Mouse (Mus musculus): ENCODE results near the gene Pgm3. TPM values are rescaled to one million over a fixed set of nuclear protein-coding genes. Genes with fewer than 3 reads are reported as not detected.

Pgm3 gene
- polyA plus RNA-seq, 1 experiment from 2014 or later = 49.1 TPM

DNA sequence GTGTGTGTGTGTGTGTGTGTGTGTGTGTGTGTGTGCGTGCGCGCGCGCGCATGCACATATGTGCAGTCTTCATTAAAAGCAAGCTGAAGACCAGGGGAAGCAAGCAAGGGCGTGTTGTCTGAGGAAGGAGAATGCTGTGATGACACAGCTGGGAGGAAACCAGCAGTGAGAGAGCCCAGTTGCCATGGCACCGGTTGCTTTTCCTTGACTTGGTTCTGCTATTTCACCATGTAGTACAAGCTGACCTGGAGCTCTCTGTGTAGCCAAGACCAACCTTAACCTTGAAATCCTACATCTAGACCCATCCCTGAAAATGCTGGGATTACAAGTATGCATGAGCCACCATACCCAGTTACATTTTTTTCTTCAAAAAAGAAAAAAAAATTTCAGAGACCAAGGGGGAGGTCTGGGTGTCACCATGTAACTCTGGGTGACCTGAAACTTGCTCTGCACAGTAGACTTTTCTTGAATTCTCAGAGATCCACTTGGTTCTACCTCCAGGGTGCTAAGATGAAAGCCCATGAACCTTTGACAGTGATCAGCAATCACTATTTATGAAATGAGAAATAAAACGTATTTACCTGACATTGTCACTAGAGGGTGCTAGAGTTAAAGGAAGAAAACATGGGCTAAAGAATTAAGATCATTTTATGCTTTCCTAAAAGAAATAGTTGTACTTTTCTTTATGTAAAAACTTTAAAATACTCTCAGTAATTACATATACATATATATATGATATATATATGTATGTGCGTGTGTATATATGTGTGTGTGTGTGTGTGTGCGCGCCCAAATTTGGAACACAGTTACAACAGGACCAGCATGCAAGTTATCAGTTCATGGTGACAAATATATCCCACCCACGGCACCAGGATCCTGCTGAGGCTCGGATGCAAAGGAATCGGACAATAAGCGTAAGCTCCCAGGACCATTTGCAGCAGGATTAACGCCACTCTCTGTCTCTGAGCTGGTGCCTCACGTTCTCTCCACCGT lies 21.3 kb upstream of the Pgm3 start:
- 73% methylated on average over 19 of the region's 19 CpGs for WGBS
- no peaks in the 10 kb centered on the region for H3K4me1 ChIP-seq (ENCODE audit: control insufficient read depth, insufficient read depth, low read length)
- peak; percentile 17; the same call in 1 of the 2 replicates for ATAC-seq
- no peak overlapping the region for H3K27ac ChIP-seq (ENCODE audit: low read length)
- H3K9ac ChIP-seq (ENCODE audit: low read depth, low read length) = no peak overlapping the region
- H3K9me3 ChIP-seq (ENCODE audit: control insufficient read depth, low read length) = 0 out of 2 replicates have a peak, but pooled peaks cover 3% of the 10 kb centered on the region
- no peaks in the 10 kb centered on the region for H3K27me3 ChIP-seq (replicated peaks; ENCODE audit: control insufficient read depth, insufficient read depth, low read length)
- no peak overlapping the region for H3K4me3 ChIP-seq (ENCODE audit: low read length)
- H3K36me3 ChIP-seq (ENCODE audit: control insufficient read depth, insufficient read depth, low read length) = no peaks in the 10 kb centered on the region
- H3K4me2 ChIP-seq (ENCODE audit: low read depth, low read length) = no peak overlapping the region

DNA sequence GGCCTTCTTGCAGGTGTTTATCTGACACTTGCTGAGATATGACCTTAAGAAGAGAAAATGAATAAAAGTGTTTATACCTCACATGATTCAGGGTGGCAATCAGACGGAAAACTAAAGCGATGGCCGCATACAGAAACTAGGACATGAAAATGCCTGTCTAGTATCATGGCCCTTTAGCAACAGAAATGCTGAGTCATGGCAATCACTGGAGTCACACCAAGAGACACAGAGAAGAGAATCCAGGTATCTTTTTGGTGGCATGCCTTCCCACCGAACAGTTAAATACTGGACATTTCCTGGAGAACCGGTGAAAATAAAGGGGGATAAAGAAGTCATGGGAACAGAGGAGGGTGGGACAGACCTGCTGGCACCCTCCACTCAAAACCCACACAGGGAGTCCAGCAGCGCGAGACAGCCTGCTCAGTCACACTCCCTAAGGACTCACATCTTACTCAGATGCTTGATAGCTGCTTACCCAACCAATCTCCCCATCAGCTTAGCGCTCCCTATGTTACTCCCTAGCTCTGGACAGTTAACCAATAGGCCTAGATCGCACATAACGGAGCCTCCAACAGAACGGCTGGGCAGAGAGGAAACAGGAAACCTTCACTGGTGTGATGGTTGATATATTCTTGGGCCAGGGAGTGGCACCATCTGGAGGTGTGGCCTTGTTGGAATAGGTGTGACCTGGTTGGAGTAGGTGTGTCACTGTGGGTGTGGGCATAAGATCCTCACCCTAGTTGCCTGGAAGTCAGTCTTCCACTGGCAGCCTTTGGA lies 15.6 kb upstream of the Pgm3 start:
- no peaks in the 10 kb centered on the region for H3K4me1 ChIP-seq (ENCODE audit: control insufficient read depth, insufficient read depth, low read length)
- H3K4me3 ChIP-seq (ENCODE audit: low read length) = no peak overlapping the region
- no peaks in the 10 kb centered on the region for H3K36me3 ChIP-seq (ENCODE audit: control insufficient read depth, insufficient read depth, low read length)
- 0 out of 2 replicates have a peak, but pooled peaks cover 3% of the 10 kb centered on the region for H3K9me3 ChIP-seq (ENCODE audit: control insufficient read depth, low read length)
- no peaks in the 10 kb centered on the region for H3K27me3 ChIP-seq (replicated peaks; ENCODE audit: control insufficient read depth, insufficient read depth, low read length)
- ATAC-seq = 0 out of 2 replicates have a peak, but pooled peaks have one; percentile 13
- H3K9ac ChIP-seq (ENCODE audit: low read depth, low read length) = no peak overlapping the region
- WGBS = 88% methylated on average over 11 of the region's 11 CpGs
- H3K27ac ChIP-seq (ENCODE audit: low read length) = no peak overlapping the region
- no peak overlapping the region for H3K4me2 ChIP-seq (ENCODE audit: low read depth, low read length)

- no peak overlapping the region for H3K27ac ChIP-seq (ENCODE audit: low read length)
- WGBS = 62% methylated on average over 3 of the region's 3 CpGs
These were observed 12.1 kb upstream of the Pgm3 start for GRCm38 (mm10) chr9:86583740-86584139.

DNA sequence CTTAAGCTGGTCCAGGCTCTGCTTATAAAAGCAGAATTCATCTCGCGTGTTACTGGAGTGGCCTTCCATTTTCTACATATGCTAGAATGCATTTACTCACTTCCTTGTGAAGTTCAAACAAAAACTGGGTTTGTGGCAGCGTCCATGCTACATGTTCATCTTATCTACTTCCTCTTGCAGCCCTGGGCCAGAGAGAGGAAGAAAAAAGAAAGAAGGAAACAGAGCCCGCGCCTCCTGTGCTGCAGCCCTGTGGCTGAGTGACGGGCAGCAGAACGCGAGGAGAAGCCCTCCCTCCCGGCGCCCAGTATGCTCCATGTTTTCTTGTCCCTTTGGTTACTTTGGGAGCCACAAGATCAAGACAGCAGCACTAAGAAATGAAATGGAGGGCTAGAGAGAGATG lies 8.0 kb upstream of the Pgm3 start:
- Histone ChIP-seq H3K27me3 (replicated peaks; ENCODE audit: control insufficient read depth, insufficient read depth, low read length) (no peaks in the 10 kb centered on the region), H3K4me1 (ENCODE audit: control insufficient read depth, insufficient read depth, low read length) (no peaks in the 10 kb centered on the region), H3K4me3 (ENCODE audit: low read length) (no peak overlapping the region), H3K4me2 (ENCODE audit: low read depth, low read length) (no peak overlapping the region), H3K9ac (ENCODE audit: low read depth, low read length) (no peak overlapping the region), H3K36me3 (ENCODE audit: control insufficient read depth, insufficient read depth, low read length) (no peaks in the 10 kb centered on the region), H3K27ac (ENCODE audit: low read length) (no peak overlapping the region), H3K9me3 (ENCODE audit: control insufficient read depth, low read length) (no peaks in the 10 kb centered on the region)
- WGBS = 79% methylated on average over 10 of the region's 10 CpGs
- ATAC-seq = no peak

More at GRCm38 (mm10) chr9:86583740-86584139, 12.1 kb upstream of the Pgm3 start:
- no peak overlapping the region for H3K4me3 ChIP-seq (ENCODE audit: low read length)
- no peak overlapping the region for H3K4me2 ChIP-seq (ENCODE audit: low read depth, low read length)
- H3K4me1 ChIP-seq (ENCODE audit: control insufficient read depth, insufficient read depth, low read length) = no peaks in the 10 kb centered on the region
- H3K9ac ChIP-seq (ENCODE audit: low read depth, low read length) = no peak overlapping the region
- ATAC-seq = peak; percentile 64
- no peaks in the 10 kb centered on the region for H3K27me3 ChIP-seq (replicated peaks; ENCODE audit: control insufficient read depth, insufficient read depth, low read length)
- no peaks in the 10 kb centered on the region for H3K9me3 ChIP-seq (ENCODE audit: control insufficient read depth, low read length)
- H3K36me3 ChIP-seq (ENCODE audit: control insufficient read depth, insufficient read depth, low read length) = no peaks in the 10 kb centered on the region

DNA sequence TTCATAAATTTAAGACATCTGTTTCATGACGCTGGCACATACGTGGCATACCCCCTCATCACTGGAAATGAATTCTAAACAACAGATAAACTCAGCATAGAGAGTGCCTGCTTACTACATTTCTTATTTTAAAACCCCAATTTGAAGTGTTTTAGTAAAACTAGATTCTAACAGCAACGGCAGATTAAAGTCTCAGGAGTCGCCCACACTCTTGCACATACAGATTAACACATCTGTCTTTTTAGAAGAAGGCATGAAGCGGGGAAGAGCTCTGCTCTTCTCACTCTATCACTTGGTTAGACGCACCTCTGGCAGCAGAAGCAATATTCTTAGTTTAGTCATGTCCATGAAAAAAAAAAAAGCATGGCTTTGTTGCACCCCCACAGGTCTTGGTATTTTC lies 3.5 kb upstream of the Pgm3 start:
- Histone ChIP-seq H3K27ac (ENCODE audit: low read length) (no peak overlapping the region), H3K9me3 (ENCODE audit: control insufficient read depth, low read length) (no peaks in the 10 kb centered on the region), H3K4me3 (ENCODE audit: low read length) (no peak overlapping the region), H3K27me3 (replicated peaks; ENCODE audit: control insufficient read depth, insufficient read depth, low read length) (no peaks in the 10 kb centered on the region), H3K4me1 (ENCODE audit: control insufficient read depth, insufficient read depth, low read length) (peaks cover 14% of the 10 kb centered on the region), H3K9ac (ENCODE audit: low read depth, low read length) (no peak overlapping the region), H3K36me3 (ENCODE audit: control insufficient read depth, insufficient read depth, low read length) (no peaks in the 10 kb centered on the region), H3K4me2 (ENCODE audit: low read depth, low read length) (no peak overlapping the region)
- WGBS = 91% methylated on average over 6 of the region's 6 CpGs
- no peak for ATAC-seq

DNA sequence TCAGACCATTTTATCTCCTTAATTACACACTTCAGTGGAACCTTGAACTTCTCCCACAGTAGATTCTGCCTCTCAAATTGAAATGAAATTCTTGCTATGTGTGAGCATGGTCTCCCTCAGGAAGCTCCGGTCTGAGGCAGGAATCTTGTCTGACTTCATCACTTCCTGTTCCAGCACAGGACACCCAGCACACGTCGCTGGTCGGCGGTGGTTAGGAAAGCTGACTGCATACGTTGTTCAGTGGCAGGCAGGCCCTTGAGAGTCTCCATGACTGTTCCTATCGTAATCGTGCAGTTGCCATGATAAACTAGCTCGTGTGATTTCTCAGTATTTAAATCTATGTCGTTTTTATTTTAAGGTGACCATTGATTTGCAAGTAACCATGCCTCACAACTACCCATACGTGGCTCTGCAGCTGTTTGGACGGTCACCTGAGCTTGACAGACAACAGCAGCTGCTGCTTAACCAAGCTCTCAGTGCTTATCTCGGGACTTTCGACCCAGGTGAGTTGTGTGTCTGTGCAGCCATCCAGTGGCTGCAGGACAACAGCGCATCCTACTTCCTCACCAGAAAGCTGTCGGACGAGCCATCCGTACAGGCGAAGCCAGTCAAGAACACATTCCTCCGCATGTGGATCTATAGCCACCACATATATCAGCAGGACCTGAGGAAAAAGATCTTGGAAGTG lies 2.1 kb upstream of the Pgm3 start:
- H3K4me2 ChIP-seq (ENCODE audit: low read depth, low read length) = no peak overlapping the region
- no peak overlapping the region for H3K27ac ChIP-seq (ENCODE audit: low read length)
- peaks cover 23% of the 10 kb centered on the region for H3K4me1 ChIP-seq (ENCODE audit: control insufficient read depth, insufficient read depth, low read length)
- H3K4me3 ChIP-seq (ENCODE audit: low read length) = no peak overlapping the region
- 75% methylated on average over 20 of the region's 20 CpGs for WGBS
- ATAC-seq = no peak
- no peaks in the 10 kb centered on the region for H3K27me3 ChIP-seq (replicated peaks; ENCODE audit: control insufficient read depth, insufficient read depth, low read length)
- no peaks in the 10 kb centered on the region for H3K9me3 ChIP-seq (ENCODE audit: control insufficient read depth, low read length)
- no peak overlapping the region for H3K9ac ChIP-seq (ENCODE audit: low read depth, low read length)
- H3K36me3 ChIP-seq (ENCODE audit: control insufficient read depth, insufficient read depth, low read length) = no peaks in the 10 kb centered on the region

- peak overlapping the region; percentile 70 for H3K9ac ChIP-seq (ENCODE audit: low read depth, low read length)
- 9% methylated on average over 13 of the region's 13 CpGs for WGBS
- no peaks in the 10 kb centered on the region for H3K9me3 ChIP-seq (ENCODE audit: control insufficient read depth, low read length)
- H3K4me2 ChIP-seq (ENCODE audit: low read depth, low read length) = peak overlapping the region; percentile 94
- H3K4me3 ChIP-seq (ENCODE audit: low read length) = peak overlapping the region; percentile 84
- ATAC-seq = no peak
- no peaks in the 10 kb centered on the region for H3K27me3 ChIP-seq (replicated peaks; ENCODE audit: control insufficient read depth, insufficient read depth, low read length)
- no peak overlapping the region for H3K27ac ChIP-seq (ENCODE audit: low read length)
- peaks cover 24% of the 10 kb centered on the region for H3K4me1 ChIP-seq (ENCODE audit: control insufficient read depth, insufficient read depth, low read length)
- H3K36me3 ChIP-seq (ENCODE audit: control insufficient read depth, insufficient read depth, low read length) = no peaks in the 10 kb centered on the region
These were observed 1.1 kb upstream of the Pgm3 start for GRCm38 (mm10) chr9:86572636-86573291.

DNA sequence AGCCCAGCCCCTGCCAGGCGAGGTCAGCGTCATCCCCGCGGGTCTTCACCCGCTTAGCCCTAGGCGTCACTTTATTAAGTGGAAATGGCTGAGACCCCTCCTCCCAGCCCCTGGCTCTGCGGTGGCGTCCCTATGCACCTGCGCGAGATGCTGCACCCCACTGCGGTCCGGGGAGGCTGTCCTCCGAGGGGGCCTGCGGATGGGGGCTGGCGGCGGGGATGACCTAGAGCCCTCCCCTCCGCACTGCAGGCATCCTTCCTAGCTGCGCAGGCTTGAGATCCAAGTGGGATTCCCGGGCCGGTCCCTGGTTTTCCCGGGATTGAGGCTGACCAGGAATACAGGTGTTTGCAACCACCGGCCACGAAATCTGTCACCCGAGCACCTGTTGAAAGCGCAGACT lies 554 bp upstream of the Pgm3 start:
- Histone ChIP-seq H3K27ac (ENCODE audit: low read length) (no peak overlapping the region), H3K36me3 (ENCODE audit: control insufficient read depth, insufficient read depth, low read length) (no peaks in the 10 kb centered on the region), H3K27me3 (replicated peaks; ENCODE audit: control insufficient read depth, insufficient read depth, low read length) (no peaks in the 10 kb centered on the region), H3K4me2 (ENCODE audit: low read depth, low read length) (peak overlapping the region; percentile 94), H3K9ac (ENCODE audit: low read depth, low read length) (peak overlapping the region; percentile 70), H3K9me3 (ENCODE audit: control insufficient read depth, low read length) (no peaks in the 10 kb centered on the region), H3K4me1 (ENCODE audit: control insufficient read depth, insufficient read depth, low read length) (peaks cover 24% of the 10 kb centered on the region), H3K4me3 (ENCODE audit: low read length) (peak overlapping the region; percentile 84)
- ATAC-seq = peak; percentile 52
- WGBS = 2% methylated on average over 25 of the region's 25 CpGs
